Mouse (Mus musculus) lung, adult 2 months (tissue): ENCODE measurements around the gene Rab35.

Experiments used
- CTCF ChIP-seq: fragments of 200-500 bp; IDR thresholded peaks from 2 replicates; pipeline ENCODE4 v1.5.1; 2011; ENCODE audit warnings: mild to moderate bottlenecking, low read length, control low read depth; ENCODE audit not compliant: insufficient read depth
- POLR2A ChIP-seq: fragments of 200-500 bp; IDR thresholded peaks from 2 replicates; pipeline ENCODE4 v1.6.1; 2011; ENCODE audit warnings: low read depth, mild to moderate bottlenecking, control low read depth, low read length, borderline replicate concordance; ENCODE audit errors: extremely low read depth

GRCm38 (mm10) chr5:115603561-115603960 is 28.1 kb upstream of the Rab35 start:
- no peak for TF ChIP-seq CTCF
- no peak for TF ChIP-seq POLR2A
